Mouse (Mus musculus): ENCODE results near the gene Pglyrp1. TPM values are rescaled to one million over a fixed set of nuclear protein-coding genes. Genes with fewer than 3 reads are reported as not detected.
A peak's percentile ranks its signal among the peaks of the same experiment; 100 is the strongest.

Pglyrp1 gene
- polyA plus RNA-seq, 1 experiment from 2014 or later = 0.45 TPM

DNA sequence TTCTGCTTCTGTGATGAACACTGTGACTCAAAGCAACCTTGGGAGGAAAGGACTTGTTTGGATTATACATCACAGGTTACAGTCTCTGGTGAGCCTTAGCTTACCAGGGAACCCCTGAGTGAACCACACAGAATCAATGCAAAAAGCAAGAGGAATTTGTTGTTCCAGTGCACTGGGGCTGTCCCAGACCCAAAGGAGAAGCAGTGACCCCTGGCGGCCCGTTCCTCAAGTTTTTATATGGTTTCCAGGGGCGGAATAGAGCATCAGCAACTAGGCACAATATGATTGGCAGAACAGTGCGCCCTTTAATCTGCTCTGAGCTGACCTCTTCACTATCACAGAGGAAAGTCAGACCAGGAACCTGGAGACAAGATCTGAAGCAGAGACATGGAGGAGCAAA lies 45.1 kb downstream of the Pglyrp1 start:
- no peak overlapping the region for H3K9ac ChIP-seq (ENCODE audit: low read length)
- 68% methylated on average over 4 of the region's 4 CpGs for WGBS
- no peaks in the 10 kb centered on the region for H3K4me1 ChIP-seq (ENCODE audit: control insufficient read depth, insufficient read depth, low read length)
- H3K4me3 ChIP-seq (ENCODE audit: low read depth, low read length) = no peak overlapping the region
- H3K27me3 ChIP-seq (ENCODE audit: control insufficient read depth, insufficient read depth, low read length) = no peaks in the 10 kb centered on the region; the same call in 1 of the 2 replicates
- H3K36me3 ChIP-seq (ENCODE audit: control insufficient read depth, insufficient read depth, low read length) = no peaks in the 10 kb centered on the region
- ATAC-seq (ENCODE audit: insufficient number of reproducible peaks, low FRiP score, low TSS enrichment, low read depth) (no peak), DNase-seq (ENCODE audit: low spot score) (no peak)
- H3K27ac ChIP-seq (replicated peaks; ENCODE audit: low read depth, low read length) = no peak overlapping the region
- H3K9me3 ChIP-seq (ENCODE audit: control insufficient read depth, low read length) = no peaks in the 10 kb centered on the region
- no peak overlapping the region for H3K4me2 ChIP-seq (ENCODE audit: low read depth, severe bottlenecking)

DNA sequence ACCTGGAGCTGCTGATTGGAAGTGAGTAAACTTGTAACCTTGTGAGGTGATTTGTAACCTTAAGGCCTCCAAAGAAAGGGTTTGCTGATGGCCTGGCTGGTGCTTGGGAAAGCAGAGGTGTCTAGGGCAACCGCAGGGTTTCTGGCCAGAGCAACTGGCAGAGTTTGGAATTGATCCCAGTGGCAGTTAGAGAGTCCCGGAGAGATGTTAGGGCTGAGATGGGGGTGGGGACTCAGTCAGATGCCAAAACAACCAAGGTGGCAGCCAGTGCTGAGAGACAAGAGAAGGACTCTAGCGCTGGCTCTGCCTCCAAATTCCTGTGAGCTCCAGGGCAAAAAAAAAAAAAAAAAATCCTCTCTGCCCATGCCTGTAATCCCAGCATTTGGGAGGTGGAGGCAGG lies 46.8 kb downstream of the Pglyrp1 start:
- no peak for ATAC-seq (ENCODE audit: insufficient number of reproducible peaks, low FRiP score, low TSS enrichment, low read depth)
- Histone ChIP-seq H3K36me3 (ENCODE audit: control insufficient read depth, insufficient read depth, low read length) (no peaks in the 10 kb centered on the region), H3K4me2 (ENCODE audit: low read depth, severe bottlenecking) (no peak overlapping the region), H3K4me3 (ENCODE audit: low read depth, low read length) (no peak overlapping the region), H3K9ac (ENCODE audit: low read length) (no peak overlapping the region), H3K4me1 (ENCODE audit: control insufficient read depth, insufficient read depth, low read length) (no peaks in the 10 kb centered on the region), H3K9me3 (ENCODE audit: control insufficient read depth, low read length) (no peaks in the 10 kb centered on the region), H3K27ac (replicated peaks; ENCODE audit: low read depth, low read length) (no peak overlapping the region), H3K27me3 (ENCODE audit: control insufficient read depth, insufficient read depth, low read length) (peaks cover 3% of the 10 kb centered on the region)
- 52% methylated on average over 3 of the region's 3 CpGs for WGBS
- DNase-seq (ENCODE audit: low spot score) = no peak

DNA sequence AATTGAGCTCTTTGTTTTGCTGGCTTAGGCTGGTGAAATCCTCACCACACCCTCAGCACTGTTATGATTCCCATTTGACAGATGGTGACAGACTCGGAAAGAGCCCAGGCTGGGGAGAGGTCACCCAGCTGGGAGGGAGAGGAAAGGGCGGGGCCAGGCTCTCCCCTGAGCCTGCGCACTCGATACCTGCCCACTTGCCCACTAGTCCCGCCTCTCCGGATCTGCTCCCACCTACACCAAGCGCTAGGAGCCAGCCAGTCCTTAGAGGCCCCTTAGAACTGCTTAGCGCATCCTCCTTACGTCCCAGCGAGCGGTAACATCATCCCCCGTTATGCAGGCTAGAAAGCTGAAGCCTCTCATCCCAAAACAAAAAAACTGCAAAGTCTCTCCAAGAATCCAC lies 49.9 kb downstream of the Pglyrp1 start:
- WGBS = 2% methylated on average over 12 of the region's 12 CpGs
- Histone ChIP-seq H3K4me2 (ENCODE audit: low read depth, severe bottlenecking) (peak overlapping the region; percentile 2; the same call in 1 of the 2 replicates), H3K9me3 (ENCODE audit: control insufficient read depth, low read length) (no peaks in the 10 kb centered on the region), H3K36me3 (ENCODE audit: control insufficient read depth, insufficient read depth, low read length) (no peaks in the 10 kb centered on the region), H3K9ac (ENCODE audit: low read length) (no peak overlapping the region), H3K4me3 (ENCODE audit: low read depth, low read length) (no peak overlapping the region), H3K4me1 (ENCODE audit: control insufficient read depth, insufficient read depth, low read length) (peaks cover 2% of the 10 kb centered on the region; the same call in 1 of the 2 replicates), H3K27ac (replicated peaks; ENCODE audit: low read depth, low read length) (no peak overlapping the region), H3K27me3 (ENCODE audit: control insufficient read depth, insufficient read depth, low read length) (peaks cover 26% of the 10 kb centered on the region)
- DNase-seq (ENCODE audit: low spot score) (peak; percentile 37), ATAC-seq (ENCODE audit: insufficient number of reproducible peaks, low FRiP score, low TSS enrichment, low read depth) (no peak)

DNA sequence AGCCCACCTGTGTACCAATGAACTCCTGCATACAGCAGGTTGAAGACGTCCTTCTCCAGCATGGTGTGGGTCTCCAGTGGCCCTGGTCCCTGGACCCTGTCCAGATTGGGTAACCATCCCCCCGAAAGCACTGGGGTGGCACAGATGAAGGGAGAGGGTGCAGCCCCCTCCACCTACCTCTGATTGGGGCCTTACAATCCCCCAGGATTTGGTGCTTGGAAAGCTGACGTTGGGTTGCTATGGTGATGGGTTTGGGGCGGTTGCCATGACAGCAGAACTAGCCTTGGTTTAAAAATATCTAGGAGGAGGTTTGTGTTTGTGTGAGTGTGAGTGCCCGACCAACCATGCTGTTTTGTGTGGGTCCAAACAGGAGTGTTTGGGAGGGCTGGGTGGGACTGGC lies 51.7 kb downstream of the Pglyrp1 start:
- Histone ChIP-seq H3K27ac (replicated peaks; ENCODE audit: low read depth, low read length) (no peak overlapping the region), H3K36me3 (ENCODE audit: control insufficient read depth, insufficient read depth, low read length) (no peaks in the 10 kb centered on the region), H3K4me2 (ENCODE audit: low read depth, severe bottlenecking) (no peak overlapping the region), H3K9me3 (ENCODE audit: control insufficient read depth, low read length) (no peaks in the 10 kb centered on the region), H3K4me1 (ENCODE audit: control insufficient read depth, insufficient read depth, low read length) (peaks cover 4% of the 10 kb centered on the region; the same call in 1 of the 2 replicates), H3K27me3 (ENCODE audit: control insufficient read depth, insufficient read depth, low read length) (peaks cover 44% of the 10 kb centered on the region), H3K4me3 (ENCODE audit: low read depth, low read length) (no peak overlapping the region), H3K9ac (ENCODE audit: low read length) (no peak overlapping the region)
- DNase-seq (ENCODE audit: low spot score) (no peak), ATAC-seq (ENCODE audit: insufficient number of reproducible peaks, low FRiP score, low TSS enrichment, low read depth) (no peak)
- 61% methylated on average over 5 of the region's 5 CpGs for WGBS

DNA sequence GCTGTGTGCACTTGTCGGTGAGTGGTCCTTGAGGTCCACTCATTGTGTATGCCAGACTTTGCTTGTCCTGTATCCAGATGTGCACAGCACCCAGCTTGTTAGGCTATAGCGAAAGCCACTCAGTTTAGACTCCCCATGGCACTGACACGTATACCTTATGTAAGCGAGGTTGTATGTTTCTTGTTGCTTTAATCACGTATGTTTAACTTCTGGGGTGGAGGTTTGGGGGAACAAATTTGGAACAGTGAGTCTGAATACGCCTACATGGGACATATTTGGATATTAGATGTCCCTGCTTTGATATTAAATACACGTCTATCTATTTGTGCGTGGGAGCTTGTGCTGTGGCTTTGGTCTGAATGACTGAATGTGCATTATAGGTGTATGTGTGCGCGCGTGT lies 52.1 kb downstream of the Pglyrp1 start:
- peaks cover 48% of the 10 kb centered on the region for H3K27me3 ChIP-seq (ENCODE audit: control insufficient read depth, insufficient read depth, low read length)
- H3K27ac ChIP-seq (replicated peaks; ENCODE audit: low read depth, low read length) = no peak overlapping the region
- H3K9ac ChIP-seq (ENCODE audit: low read length) = no peak overlapping the region
- ATAC-seq (ENCODE audit: insufficient number of reproducible peaks, low FRiP score, low TSS enrichment, low read depth) (no peak), DNase-seq (ENCODE audit: low spot score) (no peak)
- no peak overlapping the region for H3K4me3 ChIP-seq (ENCODE audit: low read depth, low read length)
- H3K36me3 ChIP-seq (ENCODE audit: control insufficient read depth, insufficient read depth, low read length) = no peaks in the 10 kb centered on the region
- WGBS = 75% methylated on average over 11 of the region's 11 CpGs
- no peaks in the 10 kb centered on the region for H3K9me3 ChIP-seq (ENCODE audit: control insufficient read depth, low read length)
- no peak overlapping the region for H3K4me2 ChIP-seq (ENCODE audit: low read depth, severe bottlenecking)
- peaks cover 4% of the 10 kb centered on the region; the same call in 1 of the 2 replicates for H3K4me1 ChIP-seq (ENCODE audit: control insufficient read depth, insufficient read depth, low read length)

DNA sequence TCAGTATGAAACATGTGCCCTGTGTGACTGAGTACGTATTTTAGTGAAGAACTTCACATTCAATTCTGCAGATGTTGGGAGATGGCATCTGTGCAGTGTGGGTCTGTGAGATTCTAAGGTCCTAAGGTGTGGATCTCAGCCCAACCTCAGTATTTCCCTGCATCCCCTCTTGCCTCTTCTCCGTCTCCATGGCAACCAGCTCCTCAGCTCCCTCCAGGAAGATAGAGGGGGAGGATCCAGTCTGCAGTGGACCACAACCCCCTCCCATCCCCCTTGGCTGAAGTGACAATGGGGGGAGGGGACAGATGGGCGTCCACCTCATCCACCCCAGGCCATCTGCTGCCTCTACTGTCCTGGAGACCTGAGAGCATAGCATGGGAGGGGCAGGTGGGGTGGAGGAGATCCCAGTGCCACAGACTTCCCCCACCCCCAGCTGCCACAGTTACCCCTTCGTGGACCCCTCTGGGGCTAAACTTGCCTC lies 52.6 kb downstream of the Pglyrp1 start:
- no peak overlapping the region for H3K4me3 ChIP-seq (ENCODE audit: low read depth, low read length)
- DNase-seq (ENCODE audit: low spot score) (no peak), ATAC-seq (ENCODE audit: insufficient number of reproducible peaks, low FRiP score, low TSS enrichment, low read depth) (no peak)

DNA sequence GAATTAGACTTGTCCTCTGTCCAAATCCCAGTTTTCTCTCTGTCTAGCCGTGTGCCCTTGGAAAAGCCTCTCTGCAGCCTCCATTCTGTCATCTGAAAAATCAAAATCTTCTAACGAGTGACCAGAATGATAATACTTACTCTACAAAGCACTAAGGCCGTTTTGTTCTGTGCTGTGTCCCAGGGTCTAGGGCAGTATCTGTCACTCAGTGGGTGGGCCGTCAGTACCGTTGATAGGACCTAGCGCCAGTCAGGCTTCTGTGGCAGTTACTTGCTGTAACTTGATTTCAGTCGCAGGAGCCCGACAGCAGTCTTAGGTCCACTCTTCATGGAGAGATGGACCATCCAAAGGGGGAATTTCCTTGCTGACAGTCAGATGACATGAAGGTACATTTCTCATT lies 53.2 kb downstream of the Pglyrp1 start:
- Histone ChIP-seq H3K4me2 (ENCODE audit: low read depth, severe bottlenecking) (no peak overlapping the region), H3K9me3 (ENCODE audit: control insufficient read depth, low read length) (no peaks in the 10 kb centered on the region), H3K27me3 (ENCODE audit: control insufficient read depth, insufficient read depth, low read length) (peaks cover 51% of the 10 kb centered on the region), H3K9ac (ENCODE audit: low read length) (no peak overlapping the region), H3K4me3 (ENCODE audit: low read depth, low read length) (no peak overlapping the region), H3K4me1 (ENCODE audit: control insufficient read depth, insufficient read depth, low read length) (peaks cover 4% of the 10 kb centered on the region; the same call in 1 of the 2 replicates), H3K27ac (replicated peaks; ENCODE audit: low read depth, low read length) (no peak overlapping the region), H3K36me3 (ENCODE audit: control insufficient read depth, insufficient read depth, low read length) (no peaks in the 10 kb centered on the region)
- DNase-seq (ENCODE audit: low spot score) (no peak), ATAC-seq (ENCODE audit: insufficient number of reproducible peaks, low FRiP score, low TSS enrichment, low read depth) (no peak)
- WGBS = 15% methylated on average over 8 of the region's 8 CpGs

More for the DNA sequence above, 52.6 kb downstream of the Pglyrp1 start:
- peaks cover 49% of the 10 kb centered on the region for H3K27me3 ChIP-seq (ENCODE audit: control insufficient read depth, insufficient read depth, low read length)
- 31% methylated on average over 4 of the region's 4 CpGs for WGBS
- H3K4me2 ChIP-seq (ENCODE audit: low read depth, severe bottlenecking) = no peak overlapping the region
- H3K4me1 ChIP-seq (ENCODE audit: control insufficient read depth, insufficient read depth, low read length) = peaks cover 4% of the 10 kb centered on the region; the same call in 1 of the 2 replicates
- H3K9me3 ChIP-seq (ENCODE audit: control insufficient read depth, low read length) = no peaks in the 10 kb centered on the region
- no peak overlapping the region; the same call in 1 of the 2 replicates for H3K9ac ChIP-seq (ENCODE audit: low read length)
- H3K36me3 ChIP-seq (ENCODE audit: control insufficient read depth, insufficient read depth, low read length) = no peaks in the 10 kb centered on the region
- H3K27ac ChIP-seq (replicated peaks; ENCODE audit: low read depth, low read length) = no peak overlapping the region

DNA sequence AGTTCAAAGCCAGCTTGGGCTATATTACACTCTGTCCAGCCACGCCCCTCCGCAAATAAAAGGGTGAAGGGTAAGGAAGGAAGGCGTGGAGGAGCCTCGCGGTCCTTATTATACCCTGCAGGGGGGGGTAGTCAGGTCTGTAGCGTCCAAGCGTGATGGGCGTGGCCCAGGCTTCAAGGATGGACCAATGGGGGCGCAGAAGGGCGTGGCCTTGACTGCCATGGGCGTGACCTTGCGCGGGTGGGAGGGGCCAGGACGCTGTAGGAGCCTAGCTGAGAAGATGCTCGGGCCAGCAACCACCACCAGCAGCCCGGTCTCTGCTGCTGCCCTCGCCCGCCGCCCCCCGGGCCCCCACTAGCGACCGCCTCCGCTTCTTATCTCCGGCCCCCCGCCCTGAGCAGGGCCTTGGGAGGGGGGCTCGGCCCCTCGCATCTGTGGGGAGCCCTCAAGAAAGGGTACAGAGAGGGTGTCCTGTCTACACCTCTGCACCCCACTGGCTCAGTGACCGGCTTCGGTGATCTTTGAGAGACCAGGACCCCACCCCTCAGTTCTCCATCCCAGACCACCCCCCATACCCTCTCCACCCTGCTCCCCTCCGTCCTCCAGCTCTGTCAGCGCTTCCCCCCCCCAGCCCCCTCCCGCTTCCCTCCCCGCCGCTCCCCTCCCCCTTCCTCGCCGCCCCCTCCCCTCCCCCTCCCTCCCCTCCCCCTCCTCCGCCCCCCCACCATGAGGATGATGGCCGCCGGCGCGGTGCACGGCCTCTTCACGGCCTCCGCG lies 54.2 kb downstream of the Pglyrp1 start, which contains the start of gene Nova2:
Gene Nova2 (plus strand): TSS at position 727 of the 777 bp plus-strand sequence.
- peak within 1 kb of the TSS; percentile 92 for H3K4me2 ChIP-seq (ENCODE audit: low read depth, severe bottlenecking)
- peaks cover 4% of the 10 kb centered on the region; the same call in 1 of the 2 replicates for H3K4me1 ChIP-seq (ENCODE audit: control insufficient read depth, insufficient read depth, low read length)
- H3K4me3 ChIP-seq (ENCODE audit: low read depth, low read length) = peak within 1 kb of the TSS; percentile 44
- H3K9me3 ChIP-seq (ENCODE audit: control insufficient read depth, low read length) = no peaks in the 10 kb centered on the region
- H3K9ac ChIP-seq (ENCODE audit: low read length) = peak within 1 kb of the TSS; percentile 72
- H3K36me3 ChIP-seq (ENCODE audit: control insufficient read depth, insufficient read depth, low read length) = no peaks in the 10 kb centered on the region
- peak; percentile 77 for ATAC-seq (ENCODE audit: insufficient number of reproducible peaks, low FRiP score, low TSS enrichment, low read depth)
- peak; percentile 86 for DNase-seq (ENCODE audit: low spot score)
- no peak within 1 kb of the TSS for H3K27ac ChIP-seq (replicated peaks; ENCODE audit: low read depth, low read length)
- H3K27me3 ChIP-seq (ENCODE audit: control insufficient read depth, insufficient read depth, low read length) = peaks cover 51% of the 10 kb centered on the region
- under 1% methylated on average over 28 of the region's 45 CpGs for WGBS
